Mouse (Mus musculus) embryonic fibroblast, embryonic 13.5 days (primary cell): ENCODE measurements at regions not wholly inside any gene's neighbourhood (a gene's known extent, or its start where the extent isn't known, plus 50 kb on each side); places are given as distances from the start of the nearest gene placed in this dataset.

ENCODE experiments used
- CTCF ChIP-seq: IDR thresholded peaks from 2 replicates; pipeline ENCODE4 v1.5.1; 2011; ENCODE audit warnings: mild to moderate bottlenecking, control low read depth, low read length, moderate library complexity, borderline replicate concordance; ENCODE audit not compliant: insufficient read depth
- POLR2A ChIP-seq: IDR thresholded peaks from 2 replicates; pipeline ENCODE4 v1.6.1; 2011; ENCODE audit warnings: low read depth, mild to moderate bottlenecking, control low read depth, low read length, moderate library complexity

- TF ChIP-seq CTCF: no peak
- no peak for TF ChIP-seq POLR2A
Measured at GRCm38 (mm10) chr3:134415606-134416328, 179.5 kb downstream of the Cxxc4 start.
